Mouse (Mus musculus): ENCODE data around the gene C530008M17Rik.

Gene C530008M17Rik

DNA sequence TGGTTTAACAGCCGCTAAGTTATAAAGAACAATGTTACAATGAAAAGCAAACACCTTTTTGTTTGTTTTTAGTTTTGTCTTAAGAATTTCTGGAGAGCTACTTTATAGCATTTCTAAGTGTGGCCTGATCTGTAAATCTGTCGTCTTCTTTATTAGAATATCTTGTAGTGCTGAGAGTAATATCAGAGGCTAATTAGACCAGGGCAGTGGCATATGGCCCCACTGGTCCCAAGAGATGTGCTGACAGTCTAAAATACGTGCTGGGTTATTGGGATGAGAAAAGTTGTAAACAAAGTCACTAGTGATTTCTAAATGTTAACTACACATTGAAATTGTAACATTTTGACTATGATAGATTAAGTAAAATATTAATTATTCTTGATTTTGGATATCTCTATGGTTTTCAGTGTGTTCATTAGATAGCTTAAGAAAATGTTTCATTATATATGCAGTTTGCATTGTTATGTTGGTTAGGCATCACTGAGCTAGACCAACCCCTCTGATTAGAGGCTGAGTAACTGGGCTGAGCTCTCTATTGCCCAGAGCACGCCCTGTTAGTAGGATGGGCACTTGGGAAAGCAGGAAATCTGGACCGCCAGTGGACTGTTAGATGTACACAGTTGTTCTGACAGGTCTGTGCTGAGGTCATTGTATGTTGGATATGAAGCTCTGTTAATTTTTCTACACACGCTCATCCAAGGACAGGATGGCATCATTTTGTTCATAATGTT lies 9.9 kb downstream of the C530008M17Rik start:
- DNase-seq: no peak

DNA sequence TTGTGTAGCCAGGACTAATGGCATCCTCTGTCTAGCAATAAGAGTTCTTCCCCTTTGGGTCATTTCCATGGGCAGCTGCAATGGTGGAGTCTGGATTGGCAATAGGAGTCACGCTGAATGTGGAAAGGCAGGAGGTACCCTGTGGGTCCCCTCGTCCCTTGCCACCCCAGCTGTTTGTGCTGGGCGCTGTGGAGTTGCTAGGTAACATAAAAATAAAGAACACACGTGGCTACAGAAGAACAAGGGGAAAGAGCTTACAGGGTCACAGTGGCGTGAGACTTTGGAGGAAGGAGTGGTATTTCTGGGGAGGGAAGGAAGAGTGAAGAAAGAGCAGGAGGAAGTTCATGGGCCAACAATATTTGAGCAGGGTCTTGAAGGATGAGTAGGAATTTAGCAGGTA lies 11.8 kb downstream of the C530008M17Rik start:
- DNase-seq: no peak

DNA sequence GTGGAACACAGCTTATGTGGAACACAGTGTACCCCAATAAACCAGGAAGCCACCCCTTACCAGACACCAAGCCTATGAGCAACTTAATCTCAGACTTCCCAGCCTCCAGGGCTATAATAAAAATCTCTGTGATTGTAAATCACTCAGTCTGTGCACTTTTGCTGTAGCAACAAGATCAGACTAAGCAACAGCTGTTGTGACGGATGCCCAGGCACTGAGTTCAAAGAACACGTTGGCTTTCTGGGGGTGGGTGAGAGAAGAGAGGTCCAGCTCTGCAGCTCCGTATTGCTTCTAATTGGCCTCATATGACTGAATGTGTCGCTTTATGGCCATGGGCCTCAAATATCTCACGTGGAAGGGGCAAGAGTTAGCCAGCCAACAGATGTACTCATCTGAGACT lies 12.2 kb downstream of the C530008M17Rik start:
- no peak for DNase-seq

DNA sequence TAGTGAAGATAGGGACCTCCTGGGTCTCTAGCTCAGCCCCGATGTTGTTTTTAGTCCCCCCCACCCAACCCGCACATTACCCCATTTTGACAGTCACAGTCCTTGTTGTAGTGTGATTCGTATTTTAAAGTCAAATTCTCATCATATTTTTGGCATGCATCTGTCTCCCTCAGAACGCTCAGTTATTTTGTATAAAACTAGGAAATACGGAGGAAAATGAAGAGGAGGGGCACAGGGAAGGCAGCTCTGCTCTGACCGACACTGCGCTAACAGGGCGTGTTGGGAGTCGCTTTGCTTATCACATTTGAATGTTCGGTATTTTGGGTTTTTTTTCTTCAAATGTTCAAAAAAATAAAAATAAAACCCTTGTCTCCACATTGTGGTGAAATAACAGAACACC lies 13.9 kb downstream of the C530008M17Rik start:
- no peak for DNase-seq

DNA sequence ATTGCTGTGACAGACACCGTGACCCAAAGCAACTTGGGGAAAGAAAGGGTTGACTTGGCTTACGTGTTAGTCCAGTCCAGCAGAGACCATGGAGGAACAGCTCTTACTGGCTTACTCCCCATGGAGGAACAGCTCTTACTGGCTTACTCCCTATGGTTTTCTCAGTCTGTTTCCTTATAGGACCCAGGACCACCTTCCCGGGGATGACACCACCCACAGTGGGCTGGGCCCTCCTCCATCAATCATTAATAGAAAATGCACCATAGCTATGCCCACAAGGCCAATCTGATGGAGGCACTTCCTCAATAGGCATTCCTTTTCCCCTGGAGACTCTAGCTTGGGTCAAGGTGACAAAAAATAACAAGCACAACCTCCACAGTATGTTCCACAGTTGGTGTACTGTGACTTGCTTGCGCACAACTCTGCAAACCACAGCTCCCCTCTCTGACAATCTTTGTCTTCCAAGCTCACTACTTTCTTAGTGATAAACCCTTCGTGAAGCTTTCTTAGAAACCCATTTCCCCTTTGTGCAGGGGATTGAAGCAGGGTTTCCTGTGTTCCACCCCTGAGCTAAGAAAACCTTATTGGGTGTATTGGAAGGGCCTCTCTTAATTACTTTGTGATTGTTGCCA lies 17.8 kb downstream of the C530008M17Rik start:
- DNase-seq: no peak

DNA sequence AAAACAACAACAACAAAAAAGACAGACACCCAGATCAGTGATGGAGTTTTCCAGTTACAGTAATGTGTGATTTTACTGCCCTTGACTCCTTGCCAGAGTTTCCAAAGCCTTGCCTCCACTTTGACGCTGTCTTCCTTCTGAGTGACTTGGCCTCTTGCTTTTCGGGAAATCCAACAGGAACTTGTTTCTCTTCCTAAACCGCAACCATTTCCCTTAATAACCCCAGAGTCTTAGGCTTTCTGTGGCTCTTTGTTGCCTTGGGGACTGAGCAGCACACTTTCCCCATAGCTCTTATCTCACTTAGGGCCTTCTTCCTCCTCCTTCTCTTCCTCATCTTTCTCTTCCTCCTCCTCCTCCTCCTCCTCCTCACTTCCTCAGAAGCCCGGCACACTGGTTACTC lies 19.1 kb downstream of the C530008M17Rik start:
- DNase-seq: no peak

DNA sequence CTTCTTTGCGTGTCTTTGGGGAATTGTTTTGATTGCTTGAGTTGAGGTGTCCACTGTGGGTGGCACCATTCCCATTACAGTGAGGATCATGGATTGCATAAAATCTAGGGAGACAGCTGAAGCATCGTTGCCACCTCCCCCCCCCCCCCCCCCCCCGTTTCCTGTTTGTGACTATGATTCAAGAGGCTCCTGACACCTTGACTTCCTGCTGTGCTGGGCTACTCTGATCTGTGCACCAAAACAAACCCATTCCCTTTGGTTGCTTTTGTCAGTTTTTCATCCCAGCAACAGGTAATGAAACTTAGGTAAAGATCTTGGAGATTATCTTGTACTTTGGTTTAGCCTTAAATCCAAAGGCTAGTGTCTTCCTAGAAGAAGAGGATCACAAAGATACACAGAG lies 24.6 kb downstream of the C530008M17Rik start:
- no peak for DNase-seq

DNA sequence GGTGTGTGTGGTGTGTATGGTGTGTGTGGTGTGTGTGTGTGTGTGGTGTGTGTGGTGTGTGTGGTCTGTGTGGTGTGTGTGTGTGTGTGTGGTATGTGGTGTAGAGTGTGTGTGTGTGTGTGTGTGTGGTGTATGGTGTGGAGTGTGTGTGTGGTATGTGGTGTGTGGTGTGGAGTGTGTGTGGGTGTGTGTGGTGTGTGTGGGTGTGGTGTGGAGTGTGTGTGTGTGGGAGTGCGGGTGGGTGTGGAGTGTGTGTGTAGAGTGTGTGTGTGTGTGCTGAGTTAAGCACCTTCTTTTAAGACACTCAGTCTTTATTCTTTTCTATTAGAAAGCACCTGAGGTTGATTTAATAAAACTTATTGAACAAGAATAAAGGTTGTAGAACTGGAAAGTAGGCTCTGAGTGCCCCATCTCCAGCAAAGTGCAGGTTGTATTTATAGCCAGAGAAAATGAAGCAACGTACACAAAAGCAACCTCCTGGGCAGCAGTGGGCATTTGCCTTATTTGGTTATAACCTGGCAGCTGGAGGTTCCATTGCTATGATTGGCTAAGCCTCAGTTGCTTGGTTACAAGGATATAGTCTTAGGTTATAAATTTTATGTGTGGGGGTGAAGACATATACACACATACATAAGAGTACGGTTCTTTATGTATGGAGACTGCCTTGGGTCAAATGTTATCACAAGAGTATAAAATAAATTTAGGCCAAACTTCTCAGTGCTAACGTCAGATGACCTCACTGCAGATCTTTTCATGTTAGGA lies 25.8 kb downstream of the C530008M17Rik start:
- no peak for DNase-seq

DNA sequence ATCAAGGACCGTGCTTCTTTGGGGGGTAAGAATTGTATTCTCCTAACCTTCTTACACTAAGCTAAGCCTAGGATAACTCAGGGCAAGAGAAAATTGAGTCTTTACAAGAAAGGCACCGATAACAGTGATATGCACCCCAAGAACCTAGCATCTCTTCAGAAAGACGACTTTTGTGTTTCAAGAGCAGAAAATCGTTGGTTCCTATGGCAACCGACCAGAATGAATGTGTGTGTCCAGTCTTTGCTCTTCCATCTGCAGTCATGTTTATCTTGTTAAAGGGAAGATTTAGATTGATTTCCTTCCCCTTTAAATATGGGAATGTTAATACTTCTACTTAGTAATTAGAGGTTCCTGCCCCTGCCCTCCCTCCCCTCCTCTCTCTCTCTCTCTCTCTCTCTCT lies 27.1 kb downstream of the C530008M17Rik start:
- no peak for DNase-seq

DNA sequence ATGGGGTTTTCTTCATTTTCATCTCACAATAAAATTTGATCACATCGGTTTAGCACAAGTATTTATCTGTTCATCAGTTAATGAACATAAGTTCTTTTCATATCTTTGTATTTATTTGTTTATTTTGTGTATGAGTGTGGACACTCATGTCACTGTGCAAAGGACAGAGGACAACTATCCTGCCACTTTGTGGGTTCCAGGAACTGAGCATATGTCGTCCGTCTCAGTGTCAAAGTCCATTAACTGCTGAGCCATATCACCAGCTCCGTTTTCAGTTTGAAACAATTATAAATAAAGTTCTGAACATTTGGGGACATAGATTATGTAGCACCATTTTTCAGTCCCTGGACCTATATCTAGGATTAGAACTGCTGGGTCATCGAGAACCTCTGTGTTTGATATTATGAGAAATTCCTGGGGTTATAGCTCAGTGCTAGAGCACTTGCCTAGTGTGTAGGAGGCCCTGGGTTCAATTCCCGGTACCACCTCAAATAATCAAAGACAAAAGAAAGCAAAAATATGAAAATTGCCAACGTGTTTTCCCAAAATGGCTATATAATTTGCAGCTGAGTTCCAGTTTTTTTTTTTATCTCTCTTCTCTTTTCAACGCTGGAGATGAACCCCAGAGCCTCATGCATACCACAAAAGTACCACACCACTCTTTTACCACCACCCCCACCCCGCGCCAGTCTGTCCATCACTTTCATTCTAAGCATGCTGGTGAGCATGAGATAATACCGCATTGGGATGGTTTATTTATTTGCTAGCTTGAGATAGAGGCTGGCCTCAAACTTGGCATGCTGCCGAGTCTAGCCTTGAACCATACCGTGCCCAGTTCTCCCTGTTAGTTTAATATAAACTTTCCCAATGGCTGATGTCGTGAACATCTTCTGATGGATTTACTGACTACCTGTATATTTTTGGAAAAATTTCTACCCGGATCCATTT lies 28.6 kb downstream of the C530008M17Rik start:
- no peak for DNase-seq

DNA sequence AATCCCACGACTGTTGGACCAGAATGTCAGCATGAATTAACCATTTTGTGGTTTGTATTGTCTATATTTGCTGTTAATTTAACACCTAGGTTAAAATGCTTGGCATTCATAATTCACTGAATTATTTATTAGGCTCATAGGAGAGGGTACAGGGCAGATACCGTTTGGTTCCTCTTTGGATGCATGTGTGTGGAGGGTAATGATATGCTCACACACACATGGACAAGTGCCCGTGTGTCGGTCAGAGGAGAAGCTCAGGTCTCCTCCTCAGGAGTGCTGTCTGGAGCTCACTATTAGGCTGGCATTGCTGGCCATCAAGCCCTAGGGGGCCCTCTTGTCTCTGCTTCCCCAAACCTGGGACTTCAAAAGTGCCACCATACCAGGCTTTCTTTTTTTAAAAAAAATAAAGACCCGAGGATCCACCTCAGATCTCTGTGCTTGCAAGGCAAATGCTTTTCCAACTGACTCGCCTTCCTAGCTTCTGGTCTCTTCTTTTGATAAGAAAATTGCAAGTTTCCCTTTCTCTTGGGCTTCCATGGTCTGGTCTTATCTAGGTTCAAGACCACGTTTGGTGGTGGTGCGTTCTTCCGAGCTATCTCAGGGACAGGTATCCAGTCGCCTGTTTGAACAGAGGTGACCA lies 31.8 kb downstream of the C530008M17Rik start:
- DNase-seq: no peak

DNA sequence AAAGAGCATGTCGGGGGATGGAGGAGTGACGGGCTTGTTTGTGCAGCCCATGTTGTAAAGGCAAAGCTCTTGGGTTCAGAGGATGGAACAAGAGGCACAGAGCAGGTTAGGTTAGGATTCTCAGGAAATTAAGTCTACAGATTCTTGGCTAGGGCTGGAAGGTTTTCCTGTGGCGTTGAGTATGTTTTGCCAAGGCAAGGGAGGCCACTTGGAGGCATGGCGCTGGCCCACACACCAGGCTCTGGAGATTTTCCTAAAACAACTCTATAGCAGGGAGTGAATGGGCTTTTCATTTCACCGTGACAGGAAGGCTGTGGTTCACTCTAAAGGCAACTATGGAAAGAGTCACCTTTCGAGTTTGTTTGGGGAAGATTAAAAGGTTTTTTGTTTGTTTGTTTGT lies 32.3 kb downstream of the C530008M17Rik start:
- no peak for DNase-seq

DNA sequence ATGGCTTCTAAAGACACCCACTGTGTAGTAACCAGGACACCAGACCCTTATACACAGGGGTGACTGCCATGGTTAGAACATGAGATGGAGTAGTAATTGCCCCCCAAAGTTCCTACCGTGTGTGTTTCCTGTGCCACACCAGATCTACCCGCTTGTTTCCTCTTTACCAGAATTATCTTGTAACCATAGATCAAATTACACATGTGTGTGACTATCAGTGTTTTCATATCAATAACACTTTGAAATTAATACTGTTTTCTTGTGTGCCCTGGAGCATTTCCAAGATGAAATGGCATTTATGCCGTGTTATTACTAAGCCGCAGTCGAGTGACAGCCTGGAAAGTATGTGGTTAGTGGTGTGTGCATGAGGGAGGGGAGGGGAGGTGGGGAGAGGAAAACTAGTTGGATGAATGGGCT lies 33.9 kb downstream of the C530008M17Rik start:
- DNase-seq: no peak

DNA sequence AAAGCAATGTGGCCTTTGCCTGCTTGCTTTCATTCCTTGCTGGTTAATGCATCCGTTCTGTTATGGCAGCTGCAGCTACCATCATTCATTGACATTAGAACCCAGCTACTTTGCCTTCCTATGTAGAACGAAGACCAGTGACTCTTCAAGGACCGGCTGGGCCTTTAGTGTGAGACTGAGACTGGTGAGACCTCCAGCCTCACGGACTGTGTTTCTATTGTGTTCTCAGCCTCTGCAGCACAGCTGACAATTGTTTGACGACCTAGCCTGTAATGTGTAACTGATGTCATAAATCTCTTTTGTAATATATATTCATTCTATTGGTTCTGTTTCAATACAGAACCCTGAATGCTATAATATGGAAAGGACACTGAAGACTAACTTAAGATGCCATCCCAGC lies 34.9 kb downstream of the C530008M17Rik start:
- no peak for DNase-seq

DNA sequence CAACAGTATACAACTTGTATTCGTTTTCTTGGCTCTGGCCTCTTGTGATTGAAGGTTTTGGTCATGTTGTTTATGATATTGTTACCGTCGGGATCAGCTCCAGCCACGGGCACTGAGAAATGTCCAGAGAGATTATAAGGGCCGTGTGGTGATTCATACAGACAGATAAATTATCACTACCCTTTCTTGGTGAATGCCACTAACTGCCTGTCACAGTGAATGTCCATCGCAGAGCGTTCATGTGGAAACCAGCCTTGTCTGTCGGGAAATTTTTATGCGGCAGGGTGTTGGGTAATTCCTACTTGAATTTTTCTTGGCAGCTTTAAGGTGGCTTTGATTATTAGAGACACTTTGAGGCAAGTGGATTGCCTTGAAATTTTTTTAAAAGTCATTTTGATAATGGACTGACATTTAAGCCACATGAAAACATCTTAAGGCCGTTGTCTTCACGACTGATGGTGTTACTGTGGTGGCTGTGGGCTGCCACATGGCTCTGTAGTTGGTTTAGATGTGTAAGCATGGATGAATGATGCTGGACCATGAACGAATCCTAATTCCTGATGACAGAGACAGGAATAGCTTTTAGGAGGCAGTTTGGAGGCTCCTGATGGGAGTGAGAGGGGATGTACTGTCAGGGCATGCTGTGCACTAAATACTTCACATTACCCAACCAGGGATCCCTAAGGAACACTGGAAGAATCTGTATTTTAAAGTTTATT lies 35.6 kb downstream of the C530008M17Rik start:
- DNase-seq: no peak

DNA sequence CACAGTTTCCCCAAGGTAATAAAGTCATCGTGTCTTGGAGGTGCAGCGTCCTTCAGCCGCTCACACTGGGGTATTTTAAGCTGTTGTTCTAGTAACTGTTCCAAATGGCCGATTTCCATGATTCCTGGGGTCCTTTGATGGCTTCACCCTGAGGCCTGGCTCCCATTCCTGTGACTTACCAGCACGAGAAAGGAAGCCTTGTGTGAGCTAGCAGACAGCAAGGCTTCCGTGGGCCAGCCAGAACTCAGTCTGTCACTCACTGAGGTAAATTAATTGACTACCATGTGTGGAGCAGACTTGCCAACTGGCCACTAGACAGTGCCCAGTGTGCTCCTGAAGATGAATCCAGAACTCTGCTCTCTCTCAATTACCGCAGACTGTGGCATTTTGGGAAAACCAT lies 41.2 kb downstream of the C530008M17Rik start:
- peak; percentile 34 to 53 for DNase-seq

DNA sequence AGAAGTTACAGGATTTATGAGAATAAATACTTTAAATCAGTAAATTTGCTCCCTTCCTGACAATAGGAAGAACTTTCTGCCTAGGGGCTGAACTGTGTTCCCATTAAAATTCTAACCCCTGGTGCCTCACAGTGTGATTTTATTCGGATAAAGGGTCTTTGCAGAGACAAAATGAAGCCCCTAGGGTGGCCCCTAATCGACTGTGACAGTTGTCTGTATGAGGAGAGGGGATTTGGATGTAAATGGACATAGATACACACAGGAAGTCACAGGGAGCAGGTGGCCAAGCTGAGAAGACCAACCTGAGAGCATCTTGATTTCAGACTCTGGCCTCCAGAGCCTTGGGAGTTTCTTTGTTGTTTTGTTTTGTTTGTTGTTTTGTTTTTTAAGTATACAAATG lies 41.9 kb downstream of the C530008M17Rik start:
- no peak for DNase-seq

DNA sequence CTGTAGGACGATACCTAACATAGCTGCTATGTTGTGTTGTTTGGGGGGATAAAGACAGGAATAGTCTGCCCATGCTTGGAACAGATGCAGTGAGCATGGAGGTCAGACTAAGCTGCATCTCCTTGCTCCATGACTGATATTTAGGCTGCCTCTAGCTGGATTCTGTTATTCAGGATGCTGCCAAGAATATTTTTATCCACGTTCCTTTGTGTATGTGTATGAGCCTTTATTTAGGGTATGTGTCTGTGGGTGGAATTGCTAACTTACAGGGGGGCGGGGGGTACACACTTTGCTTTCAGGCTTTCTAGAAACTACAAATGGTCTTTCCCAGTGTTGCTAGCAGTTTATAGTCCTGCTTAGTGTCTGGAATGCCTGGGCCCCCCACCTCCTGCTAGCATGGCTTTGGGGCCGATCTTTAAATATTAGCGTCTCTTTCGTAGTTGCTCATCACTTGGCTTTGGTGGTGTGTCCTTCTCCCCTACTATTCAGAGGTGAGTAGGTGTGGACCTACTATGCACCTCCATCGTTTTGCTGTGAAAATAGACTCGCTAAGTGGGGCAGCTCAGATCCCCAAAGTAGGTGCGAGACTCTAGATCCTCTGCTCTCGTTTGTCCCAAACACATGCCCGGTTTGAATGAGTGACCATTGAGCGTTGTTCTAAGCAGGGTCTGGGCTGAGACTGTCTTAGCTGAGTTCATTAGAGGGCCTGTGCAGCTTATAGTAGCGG lies 45.0 kb downstream of the C530008M17Rik start:
- DNase-seq: no peak

DNA sequence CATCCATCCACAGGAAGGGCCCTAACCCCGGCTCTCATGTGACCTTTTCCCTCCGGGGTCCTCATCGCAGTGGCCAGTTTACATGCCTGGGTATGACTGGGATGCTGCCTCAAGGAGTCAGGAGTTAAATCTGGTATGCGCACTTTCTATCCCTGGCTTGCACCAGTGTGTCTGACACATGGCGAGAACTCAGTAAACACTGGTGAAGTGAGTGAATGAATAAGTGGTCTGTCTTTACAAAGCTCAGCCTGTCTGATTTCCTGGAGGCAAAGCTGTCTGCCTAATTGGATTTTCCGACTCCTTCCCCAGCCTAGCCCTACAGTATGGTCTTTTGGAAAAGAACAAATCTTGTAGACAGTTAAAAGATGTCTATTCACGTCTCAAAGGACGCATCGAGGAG lies 45.8 kb downstream of the C530008M17Rik start:
- DNase-seq: no peak

DNA sequence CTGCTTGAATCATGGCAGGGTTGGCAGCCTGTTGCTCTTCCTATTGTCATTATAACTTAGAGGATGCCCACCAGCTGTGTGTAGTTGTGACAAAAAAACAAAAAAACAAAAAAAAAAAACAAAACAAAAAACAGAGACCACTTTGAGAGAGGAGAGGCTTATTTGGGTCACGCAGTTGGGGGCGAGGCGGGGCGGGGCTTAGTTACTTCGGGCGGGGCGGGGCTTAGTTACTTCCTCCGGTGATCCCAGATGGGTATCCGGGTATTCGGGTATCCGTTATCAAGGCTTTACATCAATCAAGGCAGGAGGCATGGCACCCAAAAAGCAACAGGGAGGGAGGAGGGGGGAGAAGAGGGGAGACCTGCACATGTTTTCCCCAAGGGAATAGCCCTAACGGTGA lies 46.3 kb downstream of the C530008M17Rik start:
- no peak for DNase-seq
